Mouse (Mus musculus): ENCODE measurements around the gene Mme. TPM values are rescaled to one million over a fixed set of nuclear protein-coding genes. Genes with fewer than 3 reads are reported as not detected.
A peak's percentile ranks its signal among the peaks of the same experiment; 100 is the strongest.

Mme gene
- total RNA-seq (2021): 10 to 100 TPM in 1 of 2 experiments, 1 to 10 TPM in 1; 9.3 to 11.5 TPM

DNA sequence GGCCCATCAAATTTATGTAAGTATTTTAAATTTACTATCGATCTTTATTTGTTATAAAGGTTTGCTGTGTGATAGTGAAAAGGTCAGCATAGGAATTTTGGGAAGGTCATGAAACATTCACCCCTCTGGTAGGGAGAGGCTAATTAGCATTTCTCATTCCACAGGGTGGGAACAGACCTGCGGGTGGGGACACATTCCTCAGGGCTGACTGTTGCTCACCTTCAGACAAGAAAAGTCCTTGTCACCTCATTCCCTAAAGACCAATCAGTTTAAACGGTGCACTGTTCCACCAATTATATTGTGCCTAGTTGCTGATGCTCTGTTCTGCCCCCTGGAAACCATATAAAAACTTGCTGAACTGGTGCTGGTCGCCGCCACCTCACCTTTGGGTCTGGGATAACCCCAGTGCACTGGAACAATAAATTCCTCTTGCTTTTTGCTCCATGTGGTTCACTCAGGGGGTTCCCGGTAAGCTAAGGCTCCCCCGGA is at the start of gene Mme:
Mme (plus strand) TSS at position 439 of the 489 bp plus-strand sequence.
- intact Hi-C loops (cut with DNase I): no loop called here
- no peak for DNase-seq (ENCODE audit: extremely low spot score in 1 of 2, low spot score in 2 of 2)

GRCm38 (mm10) chr3:63196565-63196964 is 44.8 kb upstream of the Mme start:
- intact Hi-C loops (cut with DNase I): no loop called here

GRCm38 (mm10) chr3:63198026-63198425 is 43.3 kb upstream of the Mme start:
- intact Hi-C loops (cut with DNase I): no loop called here
- DNase-seq (ENCODE audit: extremely low spot score in 1 of 2, low spot score in 2 of 2): no peak

More at GRCm38 (mm10) chr3:63196565-63196964, 44.8 kb upstream of the Mme start:
- peak; percentile 23 to 74 for DNase-seq (ENCODE audit: extremely low spot score in 1 of 2, low spot score in 2 of 2)

DNA sequence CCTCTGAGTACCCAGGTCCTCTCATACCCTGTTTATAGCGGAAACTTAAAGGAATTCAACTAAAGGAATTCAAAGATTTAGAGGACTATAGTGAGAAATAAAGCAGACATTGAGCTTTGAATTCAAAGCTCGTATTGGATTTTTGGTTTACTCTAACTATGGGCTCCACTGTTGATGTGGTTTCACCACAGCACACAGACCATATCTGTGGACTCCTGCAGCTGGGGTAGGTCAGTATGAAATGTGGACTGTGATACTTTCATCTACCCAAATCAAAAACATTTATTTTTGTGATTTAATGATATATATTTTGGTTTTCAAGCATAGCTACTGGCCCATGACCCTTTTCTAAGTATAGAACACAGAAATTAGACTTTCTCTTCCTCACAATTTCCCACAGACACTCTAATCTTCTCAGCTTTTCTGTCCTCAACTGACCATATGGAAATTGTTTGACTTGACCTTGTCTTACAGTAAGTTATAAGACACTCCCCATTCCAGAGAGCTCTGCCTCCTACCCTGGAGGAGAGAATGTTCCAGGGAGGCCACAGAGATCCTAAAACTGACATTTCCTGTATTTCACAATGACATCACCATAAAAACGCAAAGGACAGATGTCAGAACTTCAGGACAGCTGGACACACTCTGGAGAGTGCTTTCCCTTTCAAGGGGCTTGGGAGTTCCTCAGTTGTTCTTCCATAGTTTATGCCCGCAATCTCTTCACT is 19.3 kb upstream of the Mme start:
- no peak for DNase-seq (ENCODE audit: extremely low spot score in 1 of 2, low spot score in 2 of 2)
- intact Hi-C loops (cut with DNase I): no loop called here

DNA sequence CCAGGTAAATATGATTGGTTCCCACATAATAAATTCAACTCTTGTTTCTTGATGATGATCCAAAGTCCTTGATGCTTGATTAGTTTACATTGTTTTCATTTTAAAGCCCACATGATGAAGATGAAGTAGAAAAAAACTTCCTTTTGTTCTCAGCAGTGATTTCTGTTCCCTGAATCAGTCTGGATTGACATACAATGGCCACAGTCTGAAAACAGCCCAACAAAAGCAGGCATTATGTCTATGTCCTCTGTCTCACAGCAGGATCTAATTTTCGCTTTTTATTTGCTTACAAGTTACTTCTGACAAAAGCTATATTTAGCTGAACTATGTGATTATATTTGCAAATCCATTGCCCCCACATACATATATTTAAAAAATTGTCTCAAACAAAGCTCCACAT is 17.7 kb upstream of the Mme start:
- no peak for DNase-seq (ENCODE audit: extremely low spot score in 1 of 2, low spot score in 2 of 2)

DNA sequence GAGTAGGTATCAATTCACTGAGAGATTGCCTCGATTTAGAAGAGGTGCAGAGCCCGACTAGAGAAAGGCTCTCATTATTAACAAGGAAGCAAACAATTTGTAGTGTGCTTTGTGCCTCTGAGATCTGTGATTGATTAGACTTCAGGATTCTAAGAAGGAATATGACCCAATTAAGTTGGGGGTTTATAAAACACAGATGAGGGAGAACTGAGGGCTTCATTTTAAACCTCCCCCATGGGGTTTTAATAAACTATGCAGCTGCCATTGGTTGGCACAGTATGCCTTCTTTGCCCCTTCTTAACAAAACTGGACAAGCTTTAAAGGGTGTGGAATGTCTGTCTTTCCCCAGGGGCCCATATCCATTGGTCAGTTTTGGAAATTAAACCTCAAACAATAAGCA is 5.4 kb upstream of the Mme start:
- intact Hi-C loops (cut with DNase I): no loop called here
- no peak for DNase-seq (ENCODE audit: extremely low spot score in 1 of 2, low spot score in 2 of 2)

More for the DNA sequence above, 17.7 kb upstream of the Mme start:
- intact Hi-C loops (cut with DNase I): no loop called here

- intact Hi-C loops (cut with DNase I): no loop called here
- DNase-seq (ENCODE audit: extremely low spot score in 1 of 2, low spot score in 2 of 2): no peak
Measured at GRCm38 (mm10) chr3:63243721-63244120, 2.4 kb downstream of the Mme start.

- intact Hi-C loops (cut with DNase I): no loop called here
- no peak for DNase-seq (ENCODE audit: extremely low spot score in 1 of 2, low spot score in 2 of 2)
Measured at GRCm38 (mm10) chr3:63272091-63272490, 30.8 kb downstream of the Mme start.

DNA sequence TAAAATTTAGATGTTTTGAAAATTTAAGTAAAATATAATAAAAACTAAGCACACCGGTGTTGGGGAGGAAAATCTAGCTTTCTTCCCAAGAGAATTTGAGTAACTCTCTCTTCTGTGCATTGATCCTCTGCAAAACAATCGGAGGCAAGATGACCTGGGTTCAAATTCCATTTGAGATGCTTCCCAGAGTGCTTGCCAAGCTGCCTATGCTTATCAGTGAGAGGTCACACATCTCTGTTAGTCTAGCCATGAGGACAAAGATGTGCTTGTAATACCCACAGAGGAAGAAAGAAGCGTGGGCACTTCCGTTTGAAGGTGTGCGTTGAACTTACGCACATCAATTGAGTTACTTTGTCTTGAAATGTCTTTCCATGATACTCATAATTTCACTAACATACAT is 53.0 kb downstream of the Mme start:
- intact Hi-C loops (cut with DNase I): loop anchor here (10.0 kb wide), 1 partner anchor 370 kb away; no protein-coding TSS in a partner anchor
- no peak for DNase-seq (ENCODE audit: extremely low spot score in 1 of 2, low spot score in 2 of 2)

- DNase-seq (ENCODE audit: extremely low spot score in 1 of 2, low spot score in 2 of 2): no peak
- intact Hi-C loops (cut with DNase I): loop anchor here (10.0 kb wide), 1 partner anchor 370 kb away; no protein-coding TSS in a partner anchor
Measured at GRCm38 (mm10) chr3:63294791-63295190, 53.5 kb downstream of the Mme start.

- DNase-seq (ENCODE audit: extremely low spot score in 1 of 2, low spot score in 2 of 2): peak in 1 of 2 experiments; percentile 34
- intact Hi-C loops (cut with DNase I): loop anchor here (10.0 kb wide), 1 partner anchor 370 kb away; no protein-coding TSS in a partner anchor
Measured at GRCm38 (mm10) chr3:63295237-63295636, 53.9 kb downstream of the Mme start.

DNA sequence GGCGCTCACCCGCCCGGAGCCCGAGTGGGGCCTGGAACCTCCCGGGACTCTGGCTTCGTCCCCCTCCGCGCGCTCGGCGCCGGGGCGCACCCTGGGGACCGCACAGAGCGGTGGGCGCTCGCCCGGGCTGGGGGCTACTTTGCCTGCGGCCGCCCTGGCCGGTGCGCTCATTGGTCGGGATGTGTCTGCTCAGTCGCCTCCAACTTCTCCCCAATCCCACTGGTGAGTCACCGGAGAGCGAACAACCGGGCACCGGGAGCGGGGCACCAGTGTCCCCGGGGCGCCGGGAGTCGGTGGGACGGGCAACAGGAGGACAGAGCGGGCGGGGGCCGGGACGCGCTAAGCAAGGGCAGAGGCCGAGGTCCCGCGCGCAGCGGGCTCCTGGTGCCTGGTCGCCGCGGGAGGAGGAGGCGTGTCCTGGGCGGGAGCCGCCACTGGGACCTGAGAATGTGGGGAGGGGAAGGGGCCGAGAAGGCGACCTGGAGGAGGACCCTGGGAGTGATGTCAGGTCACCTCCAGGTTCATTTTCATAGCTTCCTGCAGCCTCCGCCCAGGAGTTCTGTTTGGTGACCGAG is 54.4 kb downstream of the Mme start:
- peak in 1 of 2 experiments; percentile 51 for DNase-seq (ENCODE audit: extremely low spot score in 1 of 2, low spot score in 2 of 2)
- intact Hi-C loops (cut with DNase I): loop anchor here (10.0 kb wide), 1 partner anchor 371 kb away; no protein-coding TSS in a partner anchor

GRCm38 (mm10) chr3:63296411-63296810 is 55.1 kb downstream of the Mme start:
- DNase-seq (ENCODE audit: extremely low spot score in 1 of 2, low spot score in 2 of 2): no peak
- intact Hi-C loops (cut with DNase I): loop anchor here (10.0 kb wide), 1 partner anchor 372 kb away; no protein-coding TSS in a partner anchor

DNA sequence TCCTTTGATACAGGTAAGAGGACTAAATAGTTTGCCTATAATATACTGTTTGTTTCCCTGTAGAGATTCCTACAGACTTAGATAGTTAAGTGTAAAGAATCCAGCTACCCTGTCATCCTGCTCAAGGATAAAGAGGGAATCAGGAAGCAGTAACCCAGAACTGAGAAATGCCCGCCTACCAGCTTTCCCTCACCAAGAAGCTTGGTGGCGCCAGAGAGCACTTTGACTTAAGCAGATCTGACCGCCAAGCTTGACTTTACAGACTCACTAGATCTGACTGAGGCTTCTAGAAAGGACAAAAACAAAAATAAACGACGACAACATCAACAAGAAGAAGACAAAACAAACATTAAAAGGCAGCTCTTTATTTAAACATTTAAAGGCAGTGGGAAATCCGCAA is 56.5 kb downstream of the Mme start:
- intact Hi-C loops (cut with DNase I): loop anchor here (10.0 kb wide), 1 partner anchor 373 kb away; no protein-coding TSS in a partner anchor
- peak; percentile 33 to 72 for DNase-seq (ENCODE audit: extremely low spot score in 1 of 2, low spot score in 2 of 2)

DNA sequence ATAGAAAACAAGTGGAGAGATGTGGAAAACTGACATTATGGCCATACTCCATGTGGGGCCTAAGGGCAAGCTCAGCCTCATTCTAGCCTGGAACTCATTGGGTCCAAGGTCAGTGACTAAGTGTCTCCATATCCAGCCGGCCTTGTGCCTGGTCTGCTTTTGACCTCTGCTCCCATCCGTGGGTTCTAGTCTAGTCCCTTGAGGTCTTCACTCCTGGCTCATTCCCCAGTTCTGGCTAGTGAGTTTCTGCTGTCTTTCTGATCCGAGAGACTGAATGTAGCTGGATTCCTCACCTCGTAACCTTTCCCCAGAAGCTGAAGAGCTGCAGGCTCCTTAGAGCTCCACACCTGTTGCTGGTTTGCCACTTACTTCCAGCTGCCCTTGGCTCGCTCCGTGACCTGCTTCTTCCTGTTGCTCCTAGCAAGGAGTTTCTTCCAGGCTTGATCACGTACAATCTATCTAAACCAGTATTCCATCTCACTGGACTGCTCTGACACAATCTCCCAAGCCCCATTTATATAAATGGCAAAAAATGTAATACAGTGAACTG is 73.9 kb downstream of the Mme start:
- intact Hi-C loops (cut with DNase I): no loop called here
- DNase-seq (ENCODE audit: extremely low spot score in 1 of 2, low spot score in 2 of 2): no peak

- DNase-seq (ENCODE audit: extremely low spot score in 1 of 2, low spot score in 2 of 2): no peak
- intact Hi-C loops (cut with DNase I): no loop called here
Measured at GRCm38 (mm10) chr3:63317496-63317895, 76.2 kb downstream of the Mme start.

- intact Hi-C loops (cut with DNase I): no loop called here
- no peak for DNase-seq (ENCODE audit: extremely low spot score in 1 of 2, low spot score in 2 of 2)
Measured at GRCm38 (mm10) chr3:63325615-63326014, 84.3 kb downstream of the Mme start.

- no peak for DNase-seq (ENCODE audit: extremely low spot score in 1 of 2, low spot score in 2 of 2)
- intact Hi-C loops (cut with DNase I): no loop called here
Measured at GRCm38 (mm10) chr3:63340110-63340509, 98.8 kb downstream of the Mme start.

DNA sequence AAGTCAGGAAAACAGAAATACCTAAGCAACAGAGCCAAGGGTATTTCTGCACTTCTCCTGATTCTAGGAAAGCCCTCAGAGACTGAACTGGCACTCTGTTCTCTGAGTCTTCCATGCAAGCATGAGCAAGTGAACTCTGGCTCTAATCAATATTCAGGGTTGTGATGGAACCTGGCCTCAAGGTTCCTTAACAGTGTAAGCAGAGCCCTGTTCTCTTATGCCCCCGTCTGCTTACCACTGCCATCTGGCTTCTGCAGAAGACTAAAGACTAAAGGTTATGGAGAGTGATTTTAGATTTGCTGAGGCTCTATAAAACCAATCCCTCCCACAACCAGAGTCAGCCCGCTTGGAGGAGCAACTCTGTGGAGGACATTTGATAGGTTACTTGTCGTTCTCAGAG is 99.2 kb downstream of the Mme start:
- no peak for DNase-seq (ENCODE audit: extremely low spot score in 1 of 2, low spot score in 2 of 2)
- intact Hi-C loops (cut with DNase I): no loop called here

DNA sequence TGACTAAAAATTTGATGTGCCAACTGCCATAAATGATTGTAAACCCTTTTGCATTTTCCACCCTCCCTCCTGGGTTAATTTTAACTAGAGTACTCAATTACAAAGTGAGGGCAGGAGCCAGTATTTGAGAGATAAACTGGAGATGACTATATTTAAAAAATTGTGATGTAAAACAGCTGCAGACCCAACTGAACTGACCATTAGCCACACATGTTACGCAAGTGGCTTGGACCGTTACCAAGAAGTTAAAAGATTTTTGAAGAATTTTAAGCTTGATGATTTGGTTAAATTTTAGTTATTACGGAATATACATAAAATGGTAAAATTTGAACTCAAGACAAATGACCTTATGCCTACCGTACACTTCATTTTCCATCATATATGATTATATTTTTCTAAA is 100.1 kb downstream of the Mme start:
- intact Hi-C loops (cut with DNase I): no loop called here
- no peak for DNase-seq (ENCODE audit: extremely low spot score in 1 of 2, low spot score in 2 of 2)
